Mouse (Mus musculus): ENCODE measurements around the gene Zfp174.
"Not testable (repeated sequence)": the region's sequence is repeated elsewhere in the genome, so short reads cannot be mapped to it uniquely, and the experiment has no call there.

Zfp174 gene

DNA sequence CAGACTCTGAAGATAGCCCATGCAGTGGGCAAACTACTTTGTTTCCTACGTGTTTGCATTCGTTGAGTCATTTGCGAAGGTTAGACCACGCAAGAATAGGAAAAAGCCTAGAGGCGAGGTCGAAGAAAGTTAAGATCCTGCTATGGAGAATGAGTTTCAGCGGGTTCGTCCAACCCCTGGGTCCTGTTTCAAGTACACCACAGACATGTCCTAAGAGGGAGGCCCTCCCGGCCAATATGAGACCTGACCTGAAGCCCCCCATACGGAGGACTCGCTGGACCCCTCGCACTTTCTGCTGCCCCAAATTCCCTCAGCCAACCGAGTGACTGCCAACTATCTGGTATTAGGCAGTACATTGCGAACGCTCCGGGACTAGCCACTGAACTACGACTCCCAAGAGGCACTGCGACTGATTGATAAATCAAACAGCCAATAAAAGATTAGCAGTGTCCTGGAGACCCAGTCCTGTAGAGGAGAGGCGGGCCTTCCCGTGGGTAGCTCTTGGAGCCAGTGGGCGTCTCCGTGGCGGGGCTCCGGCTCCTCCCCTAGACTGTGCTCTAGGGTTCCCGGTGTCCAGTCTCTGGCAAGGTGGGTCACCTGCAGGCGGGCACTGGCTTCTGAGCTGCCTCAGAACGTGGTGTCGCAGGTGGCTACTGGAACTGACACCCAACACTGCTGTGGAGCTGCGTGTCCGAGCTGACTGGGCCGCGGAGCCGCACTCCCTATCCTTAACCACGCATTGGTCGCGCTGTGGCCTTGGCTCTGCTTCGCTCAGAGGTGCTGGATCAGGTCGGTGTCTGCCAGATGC, at the start of gene Zfp174:
Zfp174 (plus strand) TSS at position 558 of the 808 bp plus-strand sequence.
- peak; percentile 95 for DNase-seq (ENCODE audit: low read depth, low spot score)

DNA sequence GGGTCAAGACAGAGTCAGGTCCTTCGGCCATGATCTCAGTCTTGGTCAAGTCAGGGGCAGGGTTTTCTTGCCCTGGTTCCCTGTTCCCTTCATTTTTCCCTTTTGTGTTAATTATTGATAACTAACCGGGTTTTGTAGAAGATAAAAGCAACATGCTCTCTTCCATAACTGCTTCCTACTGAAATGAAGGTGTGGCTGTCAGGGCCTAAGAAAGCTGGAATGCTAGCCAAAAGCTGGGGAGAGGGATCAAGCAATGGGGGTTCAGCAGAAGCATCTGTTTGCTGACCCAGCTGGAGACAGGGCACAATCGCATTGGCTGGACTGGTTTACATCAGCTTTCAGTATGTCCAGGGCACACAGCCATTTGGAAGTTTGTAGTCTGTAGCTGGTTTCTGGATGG, 38.9 kb upstream of the Zfp174 start:
- DNase-seq (ENCODE audit: low read depth, low spot score): no peak

DNA sequence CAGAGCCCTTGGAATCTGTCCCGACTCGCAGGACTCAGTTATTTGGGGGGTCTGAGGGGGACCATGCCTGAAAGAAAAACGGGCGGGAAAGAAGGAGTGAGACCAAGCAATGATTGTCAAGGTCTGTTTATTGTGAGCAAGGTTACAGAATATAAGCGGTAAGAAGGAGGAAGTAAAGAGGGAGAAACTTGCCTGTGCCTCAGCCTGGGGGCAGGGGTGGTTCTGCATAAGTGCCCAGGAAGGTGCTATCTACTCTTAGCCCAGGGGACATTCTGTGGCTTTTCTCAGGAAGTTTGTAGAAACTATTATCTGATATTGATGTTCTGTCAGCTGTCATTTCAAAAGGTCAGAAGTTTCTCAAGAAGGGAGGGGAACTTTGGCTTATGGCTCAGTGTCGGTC, 32.4 kb upstream of the Zfp174 start:
- DNase-seq (ENCODE audit: low read depth, low spot score): peak; percentile 81

DNA sequence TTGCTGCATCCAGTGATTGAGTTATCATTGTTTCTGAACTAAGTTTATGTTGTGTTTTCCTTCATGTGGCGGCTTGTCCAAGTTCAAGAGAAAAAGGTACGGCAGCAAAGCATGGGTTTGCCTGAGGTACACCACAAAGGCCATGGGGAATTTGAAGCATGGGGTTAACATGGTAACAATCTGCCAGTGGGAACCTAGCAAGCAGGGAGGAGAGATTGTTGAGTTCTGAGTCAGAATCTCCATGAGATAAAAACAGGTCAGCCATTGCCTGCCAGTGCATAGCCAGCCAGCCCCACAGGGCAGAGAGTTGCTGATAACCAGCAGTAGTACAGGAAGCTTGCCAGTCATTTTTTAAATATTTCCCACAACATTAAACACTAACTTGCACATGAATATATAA, 26.9 kb upstream of the Zfp174 start:
- no peak for DNase-seq (ENCODE audit: low read depth, low spot score)

DNA sequence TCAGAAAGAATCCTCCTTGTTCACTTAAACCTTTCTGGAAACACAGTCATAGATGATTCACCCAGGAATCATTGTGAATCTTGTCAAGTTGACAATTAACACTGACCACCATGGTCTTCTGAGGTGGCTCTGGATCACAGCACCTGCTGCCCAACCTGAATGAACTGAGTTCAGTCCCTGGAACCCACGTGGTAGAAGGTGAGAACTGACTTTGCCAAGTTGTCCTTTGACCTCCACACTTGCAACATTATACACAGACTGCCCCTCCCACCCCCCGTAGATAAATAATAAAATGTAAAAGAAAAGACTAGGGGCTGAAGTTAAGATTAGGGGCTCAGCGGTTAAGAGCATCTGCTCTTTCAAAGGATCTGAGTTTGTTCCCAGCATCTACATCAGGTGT, 19.0 kb upstream of the Zfp174 start:
- no peak for DNase-seq (ENCODE audit: low read depth, low spot score)

DNA sequence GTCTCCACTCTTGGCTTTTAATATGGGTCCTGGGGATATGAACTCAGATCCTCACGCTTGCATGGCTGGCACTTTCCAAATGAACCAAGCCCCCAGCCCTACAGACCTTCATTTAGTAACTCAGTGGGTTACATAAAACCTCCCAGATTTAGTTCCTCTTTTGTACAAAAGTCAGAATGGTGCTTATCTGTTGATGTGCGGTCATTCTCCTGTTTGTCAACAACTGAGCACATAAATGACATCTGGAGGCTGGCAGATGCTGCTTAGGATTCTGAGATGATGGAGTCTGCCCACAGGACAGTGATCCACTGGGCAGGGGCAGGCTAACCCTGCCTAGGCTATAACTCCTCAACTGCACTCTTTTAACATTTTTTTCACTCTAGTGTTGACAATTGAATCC, 17.3 kb upstream of the Zfp174 start:
- peak; percentile 37 for DNase-seq (ENCODE audit: low read depth, low spot score)

DNA sequence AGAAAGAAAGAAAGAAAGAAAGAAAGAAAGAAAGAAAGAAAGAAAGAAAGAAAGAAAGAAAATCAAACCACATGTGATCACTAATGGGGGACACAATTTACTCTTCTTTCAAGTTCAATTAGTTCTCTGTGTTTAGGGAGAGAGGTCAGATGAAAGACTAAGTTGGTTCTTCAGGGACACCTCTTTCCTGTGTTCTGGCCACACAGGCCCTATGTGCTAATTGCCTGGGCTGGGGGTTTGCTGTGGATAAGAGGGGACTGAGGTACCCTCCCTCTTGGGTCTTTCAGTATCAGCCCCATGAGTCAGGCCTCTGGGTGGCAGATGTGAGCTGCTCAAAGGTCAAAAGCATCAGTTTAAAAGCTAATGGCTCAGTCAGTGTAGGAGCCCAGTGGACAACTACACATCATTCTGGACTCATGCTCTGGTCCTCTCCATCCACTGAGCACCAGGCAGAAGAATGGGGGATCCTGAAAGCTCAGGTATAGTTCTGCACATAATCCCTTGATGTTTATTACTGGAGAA, 16.4 kb upstream of the Zfp174 start, which contains the start of gene Olfr15:
Olfr15 (plus strand) TSS at position 291 of the 522 bp plus-strand sequence.
- peak; percentile 45 for DNase-seq (ENCODE audit: low read depth, low spot score)

DNA sequence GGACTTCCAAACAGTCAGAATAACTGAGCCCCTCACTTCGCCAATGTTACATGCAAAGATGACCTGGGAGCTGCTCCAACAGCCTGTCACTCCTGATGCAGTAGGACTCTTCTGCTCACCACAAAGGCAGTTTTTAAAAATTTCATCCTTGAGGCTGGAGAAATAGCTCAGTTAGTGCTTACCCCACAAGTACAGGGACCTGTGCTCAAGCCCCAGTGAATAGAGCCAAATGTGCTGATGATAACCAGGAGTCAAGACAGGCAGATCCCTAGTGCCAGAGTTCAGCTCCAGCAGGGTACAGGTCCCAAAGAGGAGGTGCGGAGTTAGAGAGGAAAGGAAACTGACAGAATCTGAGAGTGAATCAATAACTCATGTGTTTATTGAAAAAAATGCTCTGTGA, 11.6 kb upstream of the Zfp174 start:
- DNase-seq (ENCODE audit: low read depth, low spot score): no peak

DNA sequence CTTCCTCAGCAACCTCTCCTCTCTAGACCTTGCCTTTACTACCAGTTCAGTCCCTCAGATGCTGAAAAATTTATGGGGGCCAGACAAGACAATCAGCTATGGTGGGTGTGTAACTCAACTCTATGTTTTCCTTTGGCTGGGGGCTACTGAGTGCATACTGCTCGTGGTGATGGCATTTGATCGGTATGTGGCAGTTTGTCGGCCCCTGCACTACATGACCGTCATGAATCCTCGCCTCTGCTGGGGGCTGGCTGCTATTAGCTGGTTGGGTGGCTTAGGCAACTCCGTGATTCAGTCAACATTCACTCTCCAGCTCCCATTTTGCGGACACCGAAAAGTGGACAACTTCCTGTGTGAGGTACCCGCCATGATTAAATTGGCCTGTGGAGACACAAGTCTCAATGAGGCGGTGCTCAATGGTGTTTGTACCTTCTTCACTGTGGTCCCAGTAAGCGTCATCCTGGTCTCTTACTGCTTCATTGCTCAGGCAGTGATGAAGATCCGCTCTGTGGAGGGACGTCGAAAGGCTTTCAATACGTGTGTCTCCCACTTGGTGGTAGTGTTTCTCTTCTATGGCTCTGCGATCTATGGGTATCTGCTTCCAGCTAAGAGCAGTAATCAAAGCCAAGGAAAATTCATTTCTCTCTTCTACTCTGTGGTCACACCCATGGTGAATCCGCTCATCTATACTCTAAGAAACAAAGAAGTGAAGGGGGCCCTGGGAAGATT, 7.7 kb upstream of the Zfp174 start:
- no peak for DNase-seq (ENCODE audit: low read depth, low spot score)

DNA sequence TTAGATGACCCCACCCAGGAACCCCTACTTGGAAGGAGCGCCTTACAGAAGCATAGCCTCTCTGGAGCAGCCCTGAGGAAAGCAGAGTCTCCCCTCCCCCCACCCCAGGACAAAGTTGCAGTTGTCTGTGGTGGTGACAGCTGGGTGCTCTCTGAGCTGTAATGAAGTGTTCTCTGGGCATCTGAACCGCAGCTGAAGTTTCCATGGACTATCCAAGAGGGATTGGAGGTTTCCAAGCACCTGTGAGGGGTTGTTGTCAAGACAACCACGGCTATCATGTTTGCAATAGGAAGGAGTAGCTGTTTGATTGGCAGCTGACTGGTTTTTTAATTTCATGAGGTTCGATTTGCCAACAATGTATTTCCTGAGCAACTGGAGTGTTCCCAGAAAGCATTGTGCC, 4.1 kb upstream of the Zfp174 start:
- DNase-seq (ENCODE audit: low read depth, low spot score): no peak

DNA sequence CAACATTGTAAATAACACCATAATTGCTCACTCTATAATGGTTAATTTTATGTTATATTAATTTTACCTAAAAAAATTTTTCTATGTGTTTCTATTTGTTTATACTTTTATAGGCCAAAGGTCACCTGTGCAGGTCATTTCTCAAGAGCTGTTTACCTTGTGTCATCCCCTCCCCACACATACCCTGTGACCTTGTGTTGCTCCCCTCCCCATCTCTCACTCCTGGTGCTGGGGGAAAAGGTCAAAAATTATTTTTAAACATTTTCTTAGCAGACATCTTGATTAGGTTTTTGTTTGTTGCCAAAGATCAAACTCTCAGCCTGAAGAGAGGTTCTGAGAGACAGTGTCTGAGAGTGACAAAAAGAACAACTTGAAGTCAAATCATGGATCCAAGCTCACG, 3.3 kb upstream of the Zfp174 start:
- no peak for DNase-seq (ENCODE audit: low read depth, low spot score)

DNA sequence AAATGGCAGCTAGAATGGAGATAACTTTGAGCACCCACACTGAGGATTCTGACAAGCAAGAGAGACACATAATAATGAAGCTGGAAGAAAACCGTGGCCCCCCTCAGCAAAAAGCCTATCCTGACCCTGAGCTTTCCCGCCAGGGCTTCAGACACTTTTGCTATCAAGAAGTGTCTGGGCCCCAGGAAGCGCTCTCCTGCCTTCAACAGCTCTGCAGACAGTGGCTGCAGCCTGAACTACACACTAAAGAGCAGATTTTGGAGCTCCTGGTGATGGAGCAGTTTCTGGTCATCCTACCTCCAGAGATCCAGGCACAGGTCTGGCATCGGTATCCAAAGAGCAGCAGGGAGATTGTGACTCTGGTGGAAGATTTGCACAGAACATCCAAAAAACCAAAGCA, 803 bp downstream of the Zfp174 start:
- DNase-seq (ENCODE audit: low read depth, low spot score): no peak

DNA sequence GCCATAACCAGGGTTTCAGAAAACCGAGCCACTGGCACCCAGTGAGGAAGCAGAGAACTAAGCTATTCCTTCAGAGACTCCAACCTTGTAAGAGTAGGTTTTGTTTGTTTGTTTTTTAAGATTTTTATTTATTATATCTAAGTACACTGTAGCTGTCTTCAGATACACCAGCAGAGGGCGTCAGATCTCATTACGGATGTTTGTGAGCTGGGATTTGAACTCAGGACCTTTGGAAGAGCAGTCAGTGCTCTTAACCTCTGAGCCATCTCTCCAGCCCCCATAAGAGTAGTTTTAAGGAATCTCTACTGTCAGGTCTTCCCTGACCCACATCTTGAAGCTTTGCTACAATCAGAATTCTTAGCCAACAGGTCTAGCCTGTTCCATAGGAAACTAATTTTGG, 1.3 kb downstream of the Zfp174 start:
- DNase-seq (ENCODE audit: low read depth, low spot score): no peak

DNA sequence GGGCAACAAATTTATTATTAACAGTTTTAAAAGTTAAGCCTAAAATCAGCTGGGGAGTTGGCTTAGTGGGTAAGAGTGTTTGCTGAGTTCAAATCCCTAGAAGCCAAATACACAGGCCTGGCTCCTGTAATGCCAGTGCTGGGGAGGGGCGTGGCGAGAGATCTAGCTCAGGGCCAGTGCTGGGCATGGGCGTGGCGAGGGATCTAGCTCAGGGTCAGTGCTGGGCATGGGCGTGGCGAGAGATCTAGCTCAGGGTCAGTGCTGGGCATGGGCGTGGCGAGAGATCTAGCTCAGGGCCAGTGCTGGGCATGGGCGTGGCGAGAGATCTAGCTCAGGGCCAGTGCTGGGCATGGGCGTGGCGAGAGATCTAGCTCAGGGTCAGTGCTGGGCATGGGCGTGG, 4.2 kb downstream of the Zfp174 start:
- not testable (repeated sequence) for DNase-seq (ENCODE audit: low read depth, low spot score)

DNA sequence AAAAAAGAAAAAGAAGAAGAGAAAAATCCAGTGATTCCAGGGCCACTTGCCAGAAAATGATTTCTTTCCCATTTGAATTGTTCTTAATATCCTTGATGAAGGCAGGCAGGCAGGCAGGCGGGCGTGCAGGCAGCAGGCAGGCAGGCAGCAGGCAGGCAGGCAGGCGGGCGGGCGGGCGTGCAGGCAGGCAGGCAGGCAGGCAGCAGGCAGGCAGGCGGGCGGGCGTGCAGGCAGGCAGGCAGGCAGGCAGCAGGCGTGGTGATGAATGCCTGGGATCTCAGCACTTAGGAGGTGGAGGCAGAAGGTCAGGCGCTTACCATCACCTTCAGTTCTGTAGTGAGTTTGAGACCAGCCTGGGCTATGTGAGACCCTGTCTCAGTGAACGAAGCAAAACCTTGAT, 5.5 kb downstream of the Zfp174 start:
- no peak for DNase-seq (ENCODE audit: low read depth, low spot score)

DNA sequence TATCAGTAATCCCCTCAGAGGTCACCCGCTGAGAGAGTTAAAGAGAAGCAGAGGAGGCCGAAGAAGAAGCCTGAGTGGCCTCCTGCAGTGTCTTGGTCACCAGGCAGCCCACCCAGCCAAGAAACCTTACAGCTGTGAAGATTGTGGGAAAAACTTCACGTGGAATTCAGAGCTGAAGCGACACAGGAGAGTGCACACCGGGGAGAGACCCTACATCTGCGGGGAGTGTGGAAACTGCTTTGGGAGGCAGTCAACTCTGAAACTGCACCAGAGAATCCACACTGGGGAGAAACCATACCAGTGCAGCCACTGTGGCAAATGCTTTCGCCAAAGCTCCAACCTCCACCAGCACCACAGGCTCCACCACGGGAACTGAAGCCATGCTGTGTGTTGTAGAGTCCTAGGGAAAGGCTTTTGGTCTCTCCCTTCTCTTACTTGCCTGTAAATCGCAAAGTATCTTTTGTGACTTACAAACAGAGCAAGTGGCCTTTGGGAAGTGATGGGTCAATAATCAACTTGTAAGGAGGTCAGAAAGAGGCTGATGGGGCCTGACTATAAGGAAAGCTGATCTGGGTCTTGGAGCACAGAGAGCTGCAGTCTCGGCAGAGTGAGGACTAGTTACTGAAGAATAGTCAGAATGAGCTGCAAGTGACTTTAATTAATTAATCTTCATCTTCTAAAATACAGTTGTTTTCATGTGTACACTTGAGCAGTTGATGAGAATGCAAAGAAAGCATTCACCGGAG, 7.5 kb downstream of the Zfp174 start:
- DNase-seq (ENCODE audit: low read depth, low spot score): no peak

DNA sequence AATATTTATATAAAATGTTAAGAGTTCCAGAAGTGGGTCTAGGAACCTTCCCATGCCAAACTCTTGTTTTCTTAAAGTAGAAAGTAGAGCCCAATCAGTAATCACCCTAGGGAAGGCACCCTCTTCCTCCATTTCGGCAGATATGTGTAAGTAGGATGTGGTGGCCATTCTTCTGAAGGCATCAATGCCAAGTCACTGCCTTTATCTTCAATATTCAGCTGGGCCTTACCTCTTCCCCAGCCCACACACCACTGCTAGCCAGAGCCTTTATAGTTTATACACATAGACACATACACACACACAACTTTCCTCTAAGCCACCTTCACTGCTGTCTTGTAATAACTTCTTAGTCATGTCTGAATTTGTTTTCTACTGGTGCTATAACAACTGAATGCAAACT, 8.7 kb downstream of the Zfp174 start:
- DNase-seq (ENCODE audit: low read depth, low spot score): no peak

DNA sequence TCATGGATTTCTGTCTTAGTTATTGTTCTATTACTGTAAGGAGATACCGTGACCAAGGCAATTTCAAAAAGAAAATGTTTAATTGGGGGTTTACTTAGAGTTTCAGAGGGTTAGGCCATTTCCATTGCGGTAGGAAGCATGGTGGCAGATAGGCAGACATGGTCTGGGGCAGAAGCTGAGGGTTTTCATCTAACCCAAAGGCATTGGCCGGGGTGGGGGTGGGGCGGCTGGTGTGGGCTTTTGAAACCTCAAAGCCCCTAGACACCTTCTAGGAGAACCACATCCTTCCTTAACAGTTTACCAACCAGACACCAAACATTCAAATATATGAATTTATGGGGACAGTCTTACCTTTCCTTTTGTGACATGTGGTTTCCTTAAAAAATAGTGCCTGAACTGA, 12.2 kb downstream of the Zfp174 start:
- DNase-seq (ENCODE audit: low read depth, low spot score): no peak

DNA sequence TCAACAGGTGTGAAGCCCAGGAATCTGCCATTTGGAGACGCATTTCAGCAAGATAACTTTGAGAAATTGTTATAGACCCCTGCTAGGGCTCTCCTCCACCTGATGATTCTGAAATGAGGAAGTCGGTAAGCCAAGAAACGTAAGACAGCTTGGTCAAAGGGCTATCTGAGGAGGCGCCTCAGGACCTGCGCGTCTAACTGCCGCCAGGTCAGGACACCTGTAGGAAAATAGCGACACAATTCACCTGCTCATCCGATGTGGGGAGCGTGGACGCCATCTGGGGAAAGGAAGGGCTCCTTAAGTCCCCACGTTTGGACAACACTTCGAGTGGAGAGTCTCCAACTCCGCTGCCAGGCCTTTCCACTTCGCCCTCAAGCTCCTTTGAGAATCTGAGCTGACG, 24.7 kb downstream of the Zfp174 start:
- no peak for DNase-seq (ENCODE audit: low read depth, low spot score)

DNA sequence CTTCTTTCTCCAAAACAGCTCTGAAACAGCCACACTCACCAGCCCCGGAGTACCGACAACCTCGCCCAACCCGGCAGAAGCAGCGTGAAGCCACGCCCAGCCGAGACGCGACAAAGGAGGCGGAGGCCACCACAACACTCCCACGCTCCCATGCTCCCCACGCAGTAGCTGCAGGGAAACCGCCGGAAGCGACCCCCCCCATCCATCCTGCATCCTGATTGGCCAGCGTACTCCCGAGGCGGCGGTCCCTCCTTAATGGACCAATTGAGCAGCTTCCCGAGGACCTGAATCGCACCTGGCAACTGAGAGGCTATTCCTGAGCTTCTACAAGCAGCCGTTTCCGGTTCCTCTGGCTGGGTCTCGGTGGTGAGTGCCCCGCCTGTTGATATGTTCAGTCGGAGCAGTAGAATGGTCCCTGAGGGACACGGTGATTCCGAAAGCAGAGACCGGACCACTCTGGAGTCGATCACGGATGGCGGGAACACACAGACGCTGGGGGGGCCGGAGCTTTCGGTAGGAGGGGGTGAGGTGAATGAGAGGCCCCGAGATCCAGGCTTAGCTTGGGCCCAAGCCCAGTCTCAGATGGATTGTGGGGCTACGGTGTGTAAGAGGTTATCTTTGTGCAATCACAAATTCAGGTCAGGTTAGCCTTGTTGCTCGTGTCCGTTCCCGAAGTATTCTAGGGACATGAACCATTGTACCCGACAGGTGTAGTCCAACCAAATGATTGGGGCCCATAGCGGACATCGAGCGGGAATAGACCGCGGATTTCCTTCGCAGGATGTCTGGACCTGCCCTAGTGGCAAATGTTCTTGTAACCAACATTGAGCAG, 25.4 kb downstream of the Zfp174 start, which contains the start of gene Naa60:
Naa60 (plus strand) TSS at position 160 of the 832 bp plus-strand sequence.
- peak; percentile 94 for DNase-seq (ENCODE audit: low read depth, low spot score)

DNA sequence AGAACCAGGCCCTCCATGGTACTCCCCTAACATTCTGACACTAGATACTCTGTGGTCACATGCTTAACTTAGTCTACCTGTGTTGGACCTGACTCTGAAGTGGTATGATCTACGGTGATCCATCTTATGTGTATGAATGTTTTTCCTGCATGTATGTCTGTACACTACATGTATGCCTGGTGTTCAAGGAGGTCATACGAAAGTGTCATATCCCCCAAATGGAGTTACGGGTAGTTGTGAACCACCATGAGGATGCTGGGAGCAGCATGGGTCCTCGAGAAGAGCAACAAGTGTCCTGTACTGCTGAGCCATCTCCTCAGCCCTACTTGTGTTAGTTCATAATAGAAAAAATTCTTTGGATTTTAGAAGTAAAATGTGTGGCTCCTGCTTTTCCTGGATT, 29.3 kb downstream of the Zfp174 start:
- DNase-seq (ENCODE audit: low read depth, low spot score): no peak

All from A20 (cell line).